Mouse (Mus musculus): Measurements from ENCODE around the gene Fam168a. TPM values are rescaled to one million over a fixed set of nuclear protein-coding genes. Genes with fewer than 3 reads are reported as not detected.

Fam168a gene
- polyA plus RNA-seq, 1 experiment from 2014 or later, result 97.8 TPM

- Histone ChIP-seq H3K4me2 (no peak overlapping the region), H3K9me3 (no peaks in the 10 kb centered on the region), H3K27ac (replicated peaks) (no peak overlapping the region), H3K36me3 (peaks cover 78% of the 10 kb centered on the region), H3K4me1 (replicated peaks) (peaks cover 5% of the 10 kb centered on the region; the same call in 1 of the 2 replicates), H3K27me3 (no peaks in the 10 kb centered on the region), H3K9ac (no peak overlapping the region), H3K4me3 (no peak overlapping the region)
- no peak for ATAC-seq (ENCODE audit: low read depth)
- 95% methylated on average over 7 of the region's 7 CpGs for WGBS
Measured at GRCm38 (mm10) chr7:100835168-100835567, 128.7 kb downstream of the Fam168a start.

GRCm38 (mm10) chr7:100835711-100836110, 129.3 kb downstream of the Fam168a start:
- peaks cover 5% of the 10 kb centered on the region; the same call in 1 of the 2 replicates for H3K4me1 ChIP-seq (replicated peaks)
- no peak overlapping the region for H3K27ac ChIP-seq (replicated peaks)
- ATAC-seq (ENCODE audit: low read depth), result no peak
- peaks cover 79% of the 10 kb centered on the region for H3K36me3 ChIP-seq
- H3K9me3 ChIP-seq, result no peaks in the 10 kb centered on the region
- H3K4me3 ChIP-seq, result no peak overlapping the region
- no peak overlapping the region for H3K4me2 ChIP-seq
- 85% methylated on average over 6 of the region's 6 CpGs for WGBS
- H3K27me3 ChIP-seq, result no peaks in the 10 kb centered on the region
- H3K9ac ChIP-seq, result no peak overlapping the region

- H3K27ac ChIP-seq (replicated peaks), result no peak overlapping the region
- no peak for ATAC-seq (ENCODE audit: low read depth)
- no peak overlapping the region for H3K9ac ChIP-seq
- no peak overlapping the region for H3K4me2 ChIP-seq
- H3K36me3 ChIP-seq, result peaks cover 73% of the 10 kb centered on the region
- peaks cover 5% of the 10 kb centered on the region; the same call in 1 of the 2 replicates for H3K4me1 ChIP-seq (replicated peaks)
- WGBS, result 89% methylated on average over 10 of the region's 10 CpGs
- no peaks in the 10 kb centered on the region for H3K27me3 ChIP-seq
- no peak overlapping the region for H3K4me3 ChIP-seq
- no peaks in the 10 kb centered on the region for H3K9me3 ChIP-seq
Measured at GRCm38 (mm10) chr7:100836657-100837056, 130.2 kb downstream of the Fam168a start.

DNA sequence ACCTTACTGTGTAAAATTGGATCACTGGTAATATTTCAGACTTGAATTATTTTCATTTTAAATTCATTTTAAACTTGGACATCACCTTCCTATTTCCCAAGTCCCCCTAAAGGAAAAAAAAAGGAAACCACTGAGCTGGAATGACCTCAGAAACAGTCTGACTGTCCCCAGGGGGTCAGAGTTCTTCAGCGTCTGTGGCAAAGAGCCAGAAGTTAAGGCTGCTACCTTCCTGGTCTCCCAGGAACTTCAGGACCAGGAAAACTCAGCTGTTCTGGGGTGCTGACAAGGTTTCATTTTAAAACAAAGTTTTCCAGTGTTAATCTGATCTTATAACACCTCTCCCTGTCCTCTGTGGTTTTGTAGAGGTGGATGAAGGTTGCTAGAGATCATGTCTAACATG, 131.3 kb downstream of the Fam168a start:
- H3K36me3 ChIP-seq, result peaks cover 80% of the 10 kb centered on the region
- H3K9ac ChIP-seq, result no peak overlapping the region
- no peak overlapping the region for H3K4me2 ChIP-seq
- no peaks in the 10 kb centered on the region for H3K9me3 ChIP-seq
- H3K27ac ChIP-seq (replicated peaks), result no peak overlapping the region
- H3K4me3 ChIP-seq, result no peak overlapping the region
- peaks cover 5% of the 10 kb centered on the region; the same call in 1 of the 2 replicates for H3K4me1 ChIP-seq (replicated peaks)
- WGBS, result 50% methylated on average over 1 of the region's 1 CpGs
- no peaks in the 10 kb centered on the region for H3K27me3 ChIP-seq
- no peak for ATAC-seq (ENCODE audit: low read depth)

- Histone ChIP-seq H3K27ac (replicated peaks) (no peak overlapping the region), H3K4me3 (no peak overlapping the region), H3K4me1 (replicated peaks) (peaks cover 5% of the 10 kb centered on the region; the same call in 1 of the 2 replicates), H3K36me3 (peaks cover 65% of the 10 kb centered on the region), H3K4me2 (no peak overlapping the region), H3K9me3 (no peaks in the 10 kb centered on the region), H3K9ac (no peak overlapping the region), H3K27me3 (no peaks in the 10 kb centered on the region)
- no peak for ATAC-seq (ENCODE audit: low read depth)
- 73% methylated on average over 6 of the region's 6 CpGs for WGBS
Measured at GRCm38 (mm10) chr7:100839632-100840402, 133.4 kb downstream of the Fam168a start.

GRCm38 (mm10) chr7:100840906-100841305, 134.5 kb downstream of the Fam168a start:
- 97% methylated on average over 1 of the region's 1 CpGs for WGBS
- H3K9ac ChIP-seq, result no peak overlapping the region
- ATAC-seq (ENCODE audit: low read depth), result no peak
- no peak overlapping the region for H3K4me3 ChIP-seq
- no peaks in the 10 kb centered on the region for H3K27me3 ChIP-seq
- H3K27ac ChIP-seq (replicated peaks), result no peak overlapping the region
- H3K36me3 ChIP-seq, result peaks cover 54% of the 10 kb centered on the region
- H3K9me3 ChIP-seq, result no peaks in the 10 kb centered on the region
- H3K4me1 ChIP-seq (replicated peaks), result peaks cover 13% of the 10 kb centered on the region; the same call in 1 of the 2 replicates
- H3K4me2 ChIP-seq, result no peak overlapping the region

GRCm38 (mm10) chr7:100841608-100842007, 135.2 kb downstream of the Fam168a start:
- no peak for ATAC-seq (ENCODE audit: low read depth)
- Histone ChIP-seq H3K9me3 (no peaks in the 10 kb centered on the region), H3K27ac (replicated peaks) (no peak overlapping the region), H3K27me3 (no peaks in the 10 kb centered on the region), H3K9ac (no peak overlapping the region), H3K4me2 (no peak overlapping the region), H3K4me1 (replicated peaks) (peaks cover 18% of the 10 kb centered on the region; the same call in 1 of the 2 replicates), H3K4me3 (no peak overlapping the region), H3K36me3 (peaks cover 47% of the 10 kb centered on the region)
- 95% methylated on average over 6 of the region's 6 CpGs for WGBS

DNA sequence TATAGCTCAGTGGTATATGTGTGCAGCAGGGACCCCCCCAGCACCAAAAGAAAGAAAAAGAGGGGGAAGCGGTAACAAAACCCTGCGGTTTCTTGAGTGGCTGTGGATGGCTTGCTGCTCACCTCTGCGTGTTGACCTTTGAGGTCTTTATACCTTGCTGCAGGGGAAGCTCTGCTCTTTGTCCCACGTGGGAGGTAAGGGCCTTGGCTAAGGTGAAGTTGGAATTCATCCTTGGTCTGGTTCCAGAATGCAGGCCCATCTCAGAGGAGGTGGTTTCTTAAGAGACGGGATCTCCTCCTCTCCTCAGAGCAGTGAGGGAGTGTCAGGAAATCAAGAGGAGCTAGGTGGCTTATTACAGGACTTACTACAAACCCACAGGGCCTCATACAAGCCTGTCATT, 135.7 kb downstream of the Fam168a start:
- Histone ChIP-seq H3K4me1 (replicated peaks) (peaks cover 18% of the 10 kb centered on the region; the same call in 1 of the 2 replicates), H3K9me3 (no peaks in the 10 kb centered on the region), H3K27ac (replicated peaks) (no peak overlapping the region), H3K4me2 (no peak overlapping the region), H3K4me3 (no peak overlapping the region), H3K27me3 (no peaks in the 10 kb centered on the region), H3K36me3 (peaks cover 41% of the 10 kb centered on the region), H3K9ac (no peak overlapping the region)
- WGBS, result 87% methylated on average over 5 of the region's 5 CpGs
- no peak for ATAC-seq (ENCODE audit: low read depth)

GRCm38 (mm10) chr7:100843866-100844265, 137.4 kb downstream of the Fam168a start:
- Histone ChIP-seq H3K4me1 (replicated peaks) (peaks cover 18% of the 10 kb centered on the region; the same call in 1 of the 2 replicates), H3K4me2 (no peak overlapping the region), H3K9me3 (no peaks in the 10 kb centered on the region), H3K9ac (no peak overlapping the region), H3K27me3 (no peaks in the 10 kb centered on the region), H3K4me3 (no peak overlapping the region), H3K27ac (replicated peaks) (no peak overlapping the region), H3K36me3 (peaks cover 24% of the 10 kb centered on the region)
- 96% methylated on average over 2 of the region's 2 CpGs for WGBS
- no peak for ATAC-seq (ENCODE audit: low read depth)

DNA sequence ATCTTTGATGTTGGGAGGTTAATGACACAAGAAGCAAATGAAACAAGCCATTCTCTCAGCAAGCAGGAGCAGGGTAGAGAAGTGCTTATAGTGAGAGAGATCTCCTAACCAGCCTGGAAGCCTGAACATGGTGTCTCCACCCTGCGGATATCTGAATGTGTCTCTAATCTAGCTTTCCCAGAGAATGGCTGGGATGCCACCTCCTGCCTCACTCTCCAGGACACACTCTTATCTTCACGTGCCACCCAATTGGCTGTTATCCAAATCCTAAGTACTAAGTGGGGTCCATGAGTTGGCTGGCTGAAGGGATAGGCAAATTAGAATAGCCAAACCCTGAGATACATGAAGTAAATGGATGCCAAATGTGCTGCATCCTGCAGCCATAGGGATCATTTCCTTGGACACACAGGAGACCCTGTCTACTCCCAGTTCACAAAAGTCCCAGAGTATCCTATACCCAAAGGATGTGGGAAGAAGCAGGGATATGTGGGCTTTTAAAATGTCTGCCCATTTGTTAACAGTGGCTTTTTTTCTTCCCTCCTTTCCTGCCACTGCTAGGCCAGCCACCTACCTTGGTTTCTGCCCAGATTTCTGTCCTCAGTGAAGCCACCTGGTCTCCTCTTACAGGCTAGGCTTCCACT, 138.1 kb downstream of the Fam168a start:
- Histone ChIP-seq H3K9ac (no peak overlapping the region), H3K4me1 (replicated peaks) (peaks cover 15% of the 10 kb centered on the region; the same call in 1 of the 2 replicates), H3K4me3 (no peak overlapping the region), H3K36me3 (peaks cover 21% of the 10 kb centered on the region), H3K4me2 (no peak overlapping the region), H3K27ac (replicated peaks) (no peak overlapping the region), H3K27me3 (no peaks in the 10 kb centered on the region), H3K9me3 (no peaks in the 10 kb centered on the region)
- WGBS, result 83% methylated on average over 2 of the region's 2 CpGs
- ATAC-seq (ENCODE audit: low read depth), result no peak

DNA sequence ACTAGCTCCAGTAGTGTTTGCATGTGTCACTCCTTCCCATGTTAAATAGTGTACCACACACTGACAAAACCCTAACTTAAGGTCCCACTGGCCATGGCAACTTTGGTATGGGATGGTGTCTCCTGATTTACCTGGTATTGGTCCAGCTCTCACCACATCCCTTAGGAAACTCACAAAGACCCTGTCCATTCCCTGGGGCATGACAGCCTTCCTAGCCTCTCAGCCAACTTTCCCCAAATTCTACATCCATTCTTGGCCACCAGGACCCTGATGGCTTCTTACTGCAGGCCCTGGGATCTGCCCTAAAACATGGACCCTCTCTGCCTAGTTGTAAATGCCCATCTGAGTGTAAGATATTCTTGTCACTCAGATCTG, 138.6 kb downstream of the Fam168a start:
- Histone ChIP-seq H3K9ac (no peak overlapping the region), H3K27me3 (no peaks in the 10 kb centered on the region), H3K4me3 (no peak overlapping the region), H3K36me3 (peaks cover 17% of the 10 kb centered on the region), H3K9me3 (no peaks in the 10 kb centered on the region), H3K4me1 (replicated peaks) (peaks cover 13% of the 10 kb centered on the region; the same call in 1 of the 2 replicates), H3K27ac (replicated peaks) (0 out of 2 replicates have a peak overlapping the region, but pooled peaks have one; percentile 28), H3K4me2 (no peak overlapping the region)
- ATAC-seq (ENCODE audit: low read depth), result no peak

GRCm38 (mm10) chr7:100845412-100845811, 139.0 kb downstream of the Fam168a start:
- 55% methylated on average over 1 of the region's 1 CpGs for WGBS
- Histone ChIP-seq H3K27me3 (no peaks in the 10 kb centered on the region), H3K27ac (replicated peaks) (0 out of 2 replicates have a peak overlapping the region, but pooled peaks have one; percentile 28), H3K4me1 (replicated peaks) (peaks cover 13% of the 10 kb centered on the region; the same call in 1 of the 2 replicates), H3K36me3 (peaks cover 15% of the 10 kb centered on the region; the same call in 1 of the 2 replicates), H3K4me2 (no peak overlapping the region), H3K9ac (no peak overlapping the region), H3K4me3 (no peak overlapping the region), H3K9me3 (no peaks in the 10 kb centered on the region)
- ATAC-seq (ENCODE audit: low read depth), result no peak
